ENCODE assay signal across 7 mouse cellular contexts in genomic region chr11:103412950-103413423, GRCm38 (mm10). TPM values are rescaled to one million over a fixed set of nuclear protein-coding genes. Genes with fewer than 3 reads are reported as not detected.
DNase-seq lines count a peak whose midpoint lies in the region; ATAC-seq lines count a peak whose summit lies in the region.

No protein-coding gene starts in this region.

- peaks cover 19% of the 10 kb centered on the region for H3K4me1 ChIP-seq in forebrain, embryonic 13.5 days
- peaks cover 20% of the 10 kb centered on the region for H3K4me1 ChIP-seq in liver, embryonic 12.5 days
- H3K4me1 ChIP-seq in neural tube, embryonic 13.5 days (replicated peaks): peaks cover 26% of the 10 kb centered on the region

- peak; percentile 62 for DNase-seq in urinary bladder, postnatal 14 days (ENCODE audit: low spot score)
- DNase-seq in urinary bladder, adult 18-20 months (ENCODE audit: low spot score in 2 of 2): no peak
- DNase-seq in embryo, embryonic 10.5 days (ENCODE audit: low spot score): no peak
- no peak for DNase-seq in gastrocnemius, postnatal 10 days

- peak overlapping the region; percentile 85 for H3K4me2 ChIP-seq in forebrain, embryonic 13.5 days
- H3K4me2 ChIP-seq in liver, embryonic 12.5 days: peak overlapping the region; percentile 77
- peak overlapping the region; percentile 84 for H3K4me2 ChIP-seq in neural tube, embryonic 13.5 days

- ATAC-seq in forebrain, embryonic 13.5 days: no peak
- peak; percentile 20 for ATAC-seq in liver, embryonic 12.5 days
- 0 out of 2 replicates have a peak, but pooled peaks have one; percentile 6 for ATAC-seq in neural tube, embryonic 13.5 days (ENCODE audit: low read depth)

- 2% methylated on average over 14 of the region's 14 CpGs for WGBS in forebrain, embryonic 13.5 days
- 5% methylated on average over 14 of the region's 14 CpGs for WGBS in liver, embryonic 12.5 days (ENCODE audit: insufficient replicate concordance)
- 4% methylated on average over 14 of the region's 14 CpGs for WGBS in neural tube, embryonic 13.5 days

- peak overlapping the region; percentile 90 for H3K9ac ChIP-seq in forebrain, embryonic 13.5 days
- H3K9ac ChIP-seq in liver, embryonic 12.5 days: peak overlapping the region; percentile 65
- H3K9ac ChIP-seq in neural tube, embryonic 13.5 days: peak overlapping the region; percentile 87

- peaks cover 9% of the 10 kb centered on the region for H3K27me3 ChIP-seq in forebrain, embryonic 13.5 days
- H3K27me3 ChIP-seq in liver, embryonic 12.5 days (replicated peaks): no peaks in the 10 kb centered on the region
- peaks cover 10% of the 10 kb centered on the region for H3K27me3 ChIP-seq in neural tube, embryonic 13.5 days

- H3K4me3 ChIP-seq in forebrain, embryonic 13.5 days: peak overlapping the region; percentile 85
- H3K4me3 ChIP-seq in liver, embryonic 12.5 days: peak overlapping the region; percentile 86
- H3K4me3 ChIP-seq in neural tube, embryonic 13.5 days: peak overlapping the region; percentile 76

- peaks cover 7% of the 10 kb centered on the region; the same call in 1 of the 2 replicates for H3K36me3 ChIP-seq in forebrain, embryonic 13.5 days (ENCODE audit: poor library complexity, severe bottlenecking)
- peaks cover 8% of the 10 kb centered on the region; the same call in 1 of the 2 replicates for H3K36me3 ChIP-seq in liver, embryonic 12.5 days
- 0 out of 2 replicates have a peak, but pooled peaks cover 3% of the 10 kb centered on the region for H3K36me3 ChIP-seq in neural tube, embryonic 13.5 days

- no peaks in the 10 kb centered on the region for H3K9me3 ChIP-seq in forebrain, embryonic 13.5 days (replicated peaks)
- no peaks in the 10 kb centered on the region for H3K9me3 ChIP-seq in liver, embryonic 12.5 days (replicated peaks)
- H3K9me3 ChIP-seq in neural tube, embryonic 13.5 days: no peaks in the 10 kb centered on the region

- H3K27ac ChIP-seq in forebrain, embryonic 13.5 days: 0 out of 2 replicates have a peak overlapping the region, but pooled peaks have one; percentile 14
- no peak overlapping the region for H3K27ac ChIP-seq in liver, embryonic 12.5 days
- H3K27ac ChIP-seq in neural tube, embryonic 13.5 days (replicated peaks): peak overlapping the region; percentile 75

RNA-seq across cellular contexts. Expression of gene Plekhm1, which starts 0.5 kb away (rescaled TPM):
- polyA plus RNA-seq in forebrain, embryonic 13.5 days (2015; fragmentation: Nextera tagmentation; extraction: Ambion mirVana): 7.7 and 8.0 TPM in 2 replicates
- polyA plus RNA-seq in liver, embryonic 12.5 days (2016; fragmentation: Nextera tagmentation; extraction: Ambion mirVana): 5.2 and 5.3 TPM in 2 replicates
- polyA plus RNA-seq in neural tube, embryonic 13.5 days (2015; fragmentation: Nextera tagmentation; extraction: Ambion mirVana): 8.7 TPM in 2 replicates
- total RNA-seq in gastrocnemius, postnatal 10 days (2021): 10 to 100 TPM in 1 of 2 experiments, 1 to 10 TPM in 1; 8.2 to 10.3 TPM

RNA-seq across cellular contexts. Expression of gene Arhgap27, which starts 49.5 kb away (rescaled TPM):
- polyA plus RNA-seq in forebrain, embryonic 13.5 days (2015; fragmentation: Nextera tagmentation; extraction: Ambion mirVana): 2.2 and 2.3 TPM in 2 replicates
- 2.7 and 4.0 TPM in 2 replicates for polyA plus RNA-seq in liver, embryonic 12.5 days (2016; fragmentation: Nextera tagmentation; extraction: Ambion mirVana)
- 4.4 and 4.8 TPM in 2 replicates for polyA plus RNA-seq in neural tube, embryonic 13.5 days (2015; fragmentation: Nextera tagmentation; extraction: Ambion mirVana)
- total RNA-seq in gastrocnemius, postnatal 10 days (2021): 10 to 100 TPM in 1 of 2 experiments, 1 to 10 TPM in 1; 9.7 to 12.6 TPM
